Mouse (Mus musculus) embryo, embryonic 11 days (tissue): Measurements from ENCODE around the gene Pck2.
A peak's percentile ranks its signal among the peaks of the same experiment; 100 is the strongest.

Experiments
- DNase-seq: peaks from one replicate; pipeline ENCODE4 v3.0.0-alpha.2; 2015

Pck2 gene

GRCm38 (mm10) chr14:55540067-55540786, at the start of gene Pck2:
Pck2 (plus strand) TSS chr14:55540266.
- DNase-seq, result peak; percentile 92

DNA sequence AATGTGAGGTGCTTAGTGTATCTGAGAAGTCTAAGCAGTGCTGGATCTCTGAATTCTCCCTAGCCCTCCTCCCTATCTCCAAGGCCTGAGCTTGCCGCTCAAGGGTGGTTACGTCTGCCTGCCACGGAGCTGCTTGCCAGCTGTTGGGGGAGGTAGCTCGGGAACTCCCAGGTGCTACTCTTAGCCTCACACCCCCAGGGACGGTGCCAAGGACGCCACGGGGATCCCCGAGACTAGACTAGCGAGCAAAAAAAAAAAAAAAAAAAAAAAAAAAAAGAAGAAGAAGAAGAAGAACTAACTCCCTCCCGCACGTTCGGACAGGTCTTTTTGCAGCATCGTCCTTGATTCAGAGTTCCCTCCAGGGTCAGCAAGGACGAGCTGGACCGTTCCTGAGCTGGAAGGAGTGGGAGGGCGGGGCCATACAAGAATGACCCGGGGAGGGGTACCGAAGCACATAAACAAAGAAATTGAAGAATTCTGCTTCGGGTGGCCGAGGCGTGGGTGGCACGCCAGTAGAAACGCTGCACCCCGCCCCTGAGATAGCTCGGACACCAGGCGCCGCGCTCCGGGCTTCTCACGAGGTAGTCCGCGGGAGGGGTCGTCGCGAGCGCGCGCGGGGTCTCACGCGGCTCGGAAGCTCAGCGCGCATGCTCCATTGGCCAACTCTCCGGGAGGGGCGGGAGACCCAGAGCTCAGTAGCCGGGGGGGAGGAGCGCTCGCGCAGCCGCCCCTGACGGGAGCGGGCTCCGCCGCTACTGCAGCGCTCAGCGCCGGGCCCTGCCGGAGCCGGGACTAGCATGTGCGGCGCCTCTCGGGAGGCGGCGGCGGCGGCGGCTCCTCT, 49.5 kb upstream of the Pck2 start, which contains the start of gene Carmil3:
Gene Carmil3, plus strand, starts transcription at position 291 of the 841 bp plus-strand sequence.
- DNase-seq, result peak; percentile 93

- peak; percentile 87 for DNase-seq
These were observed 48.7 kb upstream of the Pck2 start for GRCm38 (mm10) chr14:55491291-55491833.

- DNase-seq, result no peak
These were observed 48.0 kb upstream of the Pck2 start for GRCm38 (mm10) chr14:55492103-55492502.

DNA sequence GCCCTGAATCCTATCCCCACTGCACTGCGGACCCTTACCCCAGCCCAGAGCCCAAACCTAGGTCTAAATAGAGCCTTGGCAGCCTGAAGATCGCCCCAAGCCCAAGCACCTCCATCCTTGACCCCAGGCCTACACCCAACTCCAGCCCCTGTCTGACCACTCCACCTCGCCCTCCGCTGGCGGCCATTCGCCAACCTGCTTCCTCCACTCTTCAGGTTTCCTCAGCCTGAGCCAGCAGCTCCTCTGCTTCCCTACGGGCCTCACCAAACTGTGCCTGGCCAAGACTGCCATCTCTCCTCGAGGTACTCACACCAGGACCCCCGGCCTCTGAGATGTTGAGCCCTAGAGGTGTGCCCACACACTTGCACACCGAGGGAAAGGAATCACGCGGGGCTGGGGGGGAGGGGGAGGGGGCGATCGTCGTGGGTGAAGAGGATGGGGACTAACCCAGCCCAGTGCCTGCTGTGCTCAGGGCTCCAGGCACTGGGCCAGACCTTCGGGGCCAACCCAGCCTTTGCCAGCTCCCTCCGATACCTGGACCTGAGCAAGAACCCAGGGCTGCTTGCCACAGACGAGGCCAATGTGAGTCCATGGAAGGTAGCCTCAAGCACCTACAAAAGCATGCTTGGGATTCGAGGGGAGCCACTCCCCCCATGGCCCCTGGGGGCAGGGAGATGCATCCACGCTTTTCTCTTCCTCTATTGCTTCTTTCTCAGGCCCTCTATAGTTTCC, 44.4 kb upstream of the Pck2 start:
- DNase-seq, result no peak

- DNase-seq, result no peak
These were observed 43.2 kb upstream of the Pck2 start for GRCm38 (mm10) chr14:55496761-55497448.

DNA sequence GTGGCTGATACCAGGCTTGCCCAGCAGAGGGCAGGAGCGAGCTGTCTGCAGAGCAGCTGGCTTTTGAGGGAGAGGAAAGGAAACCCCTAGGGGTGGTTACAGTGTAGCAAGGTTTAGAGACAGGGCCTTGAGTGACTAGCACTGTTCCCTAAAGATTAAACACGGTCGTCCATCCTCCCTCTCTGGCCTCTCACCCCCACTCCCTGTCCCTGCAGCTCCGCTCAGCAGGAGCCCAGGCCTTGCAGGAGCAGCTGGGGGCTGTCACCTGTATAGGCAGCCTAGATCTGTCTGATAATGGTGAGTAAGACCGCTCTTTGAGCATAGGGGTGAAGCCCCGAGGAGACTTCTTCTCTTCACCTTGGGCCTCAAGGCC, 42.6 kb upstream of the Pck2 start:
- DNase-seq, result peak; percentile 85

GRCm38 (mm10) chr14:55505612-55506011, 34.5 kb upstream of the Pck2 start:
- no peak for DNase-seq

GRCm38 (mm10) chr14:55507801-55508200, 32.3 kb upstream of the Pck2 start:
- no peak for DNase-seq

DNA sequence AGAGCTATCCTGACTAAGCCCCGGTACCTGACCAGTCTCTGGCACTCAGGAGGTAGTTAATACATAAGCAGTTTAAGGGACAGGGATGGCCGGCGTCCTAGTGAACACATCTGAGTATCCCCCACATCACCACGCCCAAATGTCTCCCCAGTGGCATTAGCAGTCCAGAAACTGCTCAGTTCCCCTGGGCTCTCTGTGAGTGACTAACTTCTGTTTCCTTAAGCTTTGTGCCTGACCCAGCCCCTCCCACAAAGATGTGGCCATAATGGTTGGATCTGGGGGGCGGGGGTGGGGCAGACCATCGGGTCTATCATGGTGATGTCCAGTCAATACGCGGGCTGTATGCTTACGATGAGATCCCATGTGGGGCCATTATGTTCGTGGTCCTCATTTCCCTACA, 30.5 kb upstream of the Pck2 start:
- DNase-seq, result no peak

- no peak for DNase-seq
These were observed 29.8 kb upstream of the Pck2 start, which contains the start of gene Cpne6 for GRCm38 (mm10) chr14:55510125-55510731. Cpne6 (plus strand) TSS chr14:55510445.

DNA sequence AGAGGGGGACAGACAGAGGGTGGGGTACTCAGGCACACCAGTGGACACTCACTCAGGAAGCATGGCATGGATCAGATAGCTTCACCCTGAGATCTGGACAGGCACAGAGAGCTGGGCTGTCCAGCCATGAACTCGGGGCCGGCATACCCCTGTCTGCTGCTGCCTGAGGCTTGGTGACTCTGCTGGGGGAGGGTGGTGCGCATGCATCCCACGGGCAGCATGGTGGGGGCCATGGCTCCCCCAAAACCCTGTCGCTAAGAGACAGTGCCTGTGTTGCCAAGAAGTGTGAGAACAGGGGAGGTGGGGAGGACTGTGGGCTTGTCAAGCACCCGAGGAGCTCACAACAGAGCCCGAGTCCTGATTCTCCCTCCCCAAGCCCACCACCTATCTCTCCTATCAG, 29.0 kb upstream of the Pck2 start:
- DNase-seq, result no peak

DNA sequence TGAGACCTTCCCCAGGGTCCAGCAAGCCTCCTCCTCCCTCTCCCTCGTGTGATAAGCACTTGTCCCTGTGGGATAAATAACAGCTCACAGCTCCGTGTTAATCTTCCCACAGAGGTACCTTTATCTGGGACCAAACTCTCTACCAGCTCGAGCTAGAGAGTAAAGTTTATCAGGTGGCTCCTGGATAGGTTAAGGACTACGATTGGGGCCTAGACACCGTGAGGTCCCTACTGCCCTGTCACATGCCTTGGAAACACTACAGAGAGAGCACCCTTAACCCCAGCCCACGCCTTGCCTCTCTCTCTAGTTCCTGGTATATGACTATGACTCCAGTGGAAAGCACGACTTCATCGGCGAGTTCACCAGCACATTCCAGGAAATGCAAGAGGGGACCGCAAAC, 26.1 kb upstream of the Pck2 start:
- no peak for DNase-seq

DNA sequence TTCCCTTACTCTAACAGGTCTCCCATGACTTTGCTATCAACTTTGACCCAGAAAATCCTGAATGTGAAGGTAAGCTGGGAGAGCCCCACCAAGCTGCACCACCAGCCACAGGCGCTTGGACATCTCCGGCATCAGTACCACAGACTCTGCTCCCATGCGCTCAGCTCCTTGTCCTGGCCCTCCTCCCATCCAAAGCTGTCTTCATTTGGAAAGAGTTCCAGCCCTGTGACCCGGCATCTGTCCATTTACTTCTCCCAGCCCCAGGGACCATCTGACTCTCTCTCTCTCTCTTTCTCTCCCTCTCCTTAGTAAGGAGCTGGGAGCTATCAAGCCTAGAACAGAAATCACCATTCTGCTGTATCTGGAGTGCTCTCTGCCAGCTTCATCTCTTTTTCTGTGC, 24.2 kb upstream of the Pck2 start:
- DNase-seq, result no peak

DNA sequence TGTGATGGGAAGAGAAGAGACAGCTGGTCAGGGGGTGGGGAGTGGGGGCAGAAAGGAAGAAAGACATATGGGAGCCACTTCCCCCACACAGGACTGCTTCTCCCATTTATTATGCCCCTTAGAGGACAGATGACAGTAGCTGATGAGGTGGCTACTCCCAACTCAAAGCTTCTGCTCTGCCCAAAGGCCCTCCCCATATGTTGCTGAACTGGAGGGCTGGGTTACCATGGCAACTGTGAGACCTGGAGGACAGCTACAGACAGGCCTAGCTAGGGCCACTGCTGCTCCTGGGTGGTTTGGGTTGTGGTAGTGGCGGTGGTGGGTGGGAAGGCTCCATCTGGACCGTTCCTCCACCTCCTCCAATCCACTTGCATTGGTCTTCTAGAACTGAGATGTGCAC, 21.2 kb upstream of the Pck2 start:
- peak; percentile 77 for DNase-seq

GRCm38 (mm10) chr14:55519604-55520003, 20.5 kb upstream of the Pck2 start:
- DNase-seq, result no peak

GRCm38 (mm10) chr14:55520451-55521361, 19.4 kb upstream of the Pck2 start:
- peak; percentile 73 for DNase-seq

DNA sequence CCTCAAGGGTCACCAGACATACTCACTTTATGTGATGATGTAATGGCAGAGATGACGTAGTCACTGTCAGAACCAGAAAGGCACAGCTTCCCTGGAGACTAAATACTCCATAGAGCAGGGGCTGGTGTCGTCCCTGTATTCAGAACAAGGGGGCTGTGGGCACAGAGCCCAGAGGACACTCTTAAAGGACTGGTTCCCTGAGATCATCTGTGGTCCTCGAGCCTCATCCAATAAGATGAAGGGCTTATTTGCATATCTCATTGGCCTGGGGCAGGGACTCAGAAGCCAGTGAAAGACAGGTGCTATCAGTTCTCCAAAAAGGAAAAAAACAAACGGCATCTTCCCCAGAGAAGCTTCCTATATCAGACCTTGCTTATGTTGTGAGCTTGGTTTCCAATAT, 16.0 kb upstream of the Pck2 start:
- DNase-seq, result no peak

- DNase-seq, result no peak
These were observed 15.3 kb upstream of the Pck2 start, which contains the start of gene Nrl for GRCm38 (mm10) chr14:55524785-55525184. Nrl (minus strand) TSS chr14:55524981.

DNA sequence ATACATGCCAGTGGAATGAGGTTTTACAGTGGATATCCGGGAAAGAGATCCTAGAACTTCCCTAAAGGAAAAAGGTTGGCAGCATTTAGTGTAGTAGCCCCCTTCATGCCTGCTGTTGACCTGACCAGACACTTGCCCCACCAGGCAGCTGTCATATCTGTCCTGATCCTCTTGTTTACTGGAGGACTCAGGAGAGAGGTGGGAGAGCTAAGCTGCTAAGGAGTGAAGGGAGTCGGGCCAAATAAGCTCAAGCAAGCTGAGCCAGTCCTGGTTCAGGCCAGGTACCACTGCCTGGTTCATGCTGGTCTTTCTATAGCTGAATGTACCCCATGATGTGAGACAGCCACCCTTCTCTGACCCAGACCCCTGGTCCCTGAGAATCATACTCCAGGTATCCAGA, 13.4 kb upstream of the Pck2 start:
- DNase-seq, result no peak

GRCm38 (mm10) chr14:55527940-55528339, 12.1 kb upstream of the Pck2 start:
- DNase-seq, result peak; percentile 56
